Mouse (Mus musculus) right cerebral cortex, postnatal 36 days (tissue): Measurements from ENCODE around the gene Sgk1.

Experiments used
- DNase-seq, 2 experiments: peaks; one replicate each; pipeline ENCODE4 v3.0.0; 2022; ENCODE audit warnings: low spot score in 2 of 2, mixed read lengths in 1 of 2

Gene Sgk1

DNA sequence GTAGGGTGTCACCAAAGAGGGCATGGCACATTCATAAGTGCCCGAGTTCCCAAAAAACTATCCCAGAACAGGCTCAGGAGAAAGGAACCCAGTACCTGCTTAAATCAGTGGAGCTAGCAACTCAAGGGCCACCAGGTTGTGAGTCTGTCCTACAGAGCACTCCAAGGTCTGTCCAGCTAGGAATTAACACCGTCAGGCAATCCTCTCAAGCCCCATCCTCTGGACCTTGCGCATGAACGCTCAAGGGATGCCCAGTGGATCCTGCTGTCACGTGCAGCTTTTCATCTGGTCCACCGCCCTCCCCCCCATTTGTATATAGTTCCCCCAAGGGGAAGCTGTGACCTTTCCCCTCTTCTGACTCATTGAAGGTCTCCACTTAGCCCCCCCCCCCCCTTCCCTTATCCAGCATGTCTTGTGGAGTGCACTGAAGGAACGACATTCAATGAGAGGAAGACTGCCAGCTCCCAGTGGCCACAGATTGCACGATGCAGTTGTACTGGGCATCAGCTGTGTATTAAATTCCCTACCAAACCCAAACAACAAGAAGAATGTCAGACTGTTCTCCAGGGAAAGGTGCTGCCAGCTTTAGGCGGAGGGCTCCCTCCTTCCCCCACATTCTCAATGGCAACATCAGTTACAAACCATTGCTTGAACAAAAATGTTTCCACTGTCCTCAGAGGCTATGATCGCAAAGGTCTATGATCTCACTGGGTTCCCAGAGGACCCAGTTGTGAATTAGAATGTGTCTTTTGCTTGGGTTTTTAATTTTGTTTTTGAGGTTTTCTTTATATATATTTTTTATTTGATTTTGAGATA is 118.7 kb downstream of the Sgk1 start:
- DNase-seq, result no peak

DNA sequence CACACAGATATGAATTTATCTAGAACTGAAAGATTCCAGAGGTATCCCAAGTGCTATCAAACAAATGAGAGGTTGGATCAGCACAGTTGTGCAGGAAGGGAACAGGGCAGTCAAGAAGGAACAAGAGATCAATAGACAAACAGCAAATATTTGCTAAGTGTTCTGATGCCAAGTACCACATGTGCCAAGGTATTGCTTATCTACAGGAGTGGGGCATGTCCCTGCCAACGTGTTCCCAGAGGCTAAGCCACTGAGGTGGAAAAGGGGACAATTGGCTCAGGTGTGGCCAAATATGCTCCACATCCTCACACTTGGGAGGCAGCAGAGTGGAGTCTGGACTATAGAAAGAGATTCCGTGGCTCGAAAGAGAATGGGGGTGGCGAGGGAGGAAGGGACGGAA is 119.6 kb downstream of the Sgk1 start:
- DNase-seq, result no peak

DNA sequence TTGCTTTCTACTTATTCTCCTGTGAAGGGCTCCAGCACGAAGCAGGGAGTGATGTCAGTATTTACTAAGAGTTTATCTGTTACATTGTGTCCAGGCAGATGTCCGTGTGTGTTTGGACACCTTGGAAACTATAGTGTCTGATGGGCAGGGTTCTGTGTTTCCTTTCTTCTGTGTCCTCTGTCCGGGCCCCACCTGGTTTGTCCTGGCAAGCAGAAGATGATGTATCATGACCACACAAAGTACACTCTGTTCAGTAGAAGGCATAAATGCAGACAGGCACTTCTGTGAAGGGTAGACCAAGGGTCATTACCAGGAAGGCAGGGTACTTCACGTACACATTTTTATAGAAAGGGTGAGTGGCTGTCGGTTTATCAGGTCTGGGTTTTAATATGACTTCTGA is 122.8 kb downstream of the Sgk1 start:
- no peak for DNase-seq

DNA sequence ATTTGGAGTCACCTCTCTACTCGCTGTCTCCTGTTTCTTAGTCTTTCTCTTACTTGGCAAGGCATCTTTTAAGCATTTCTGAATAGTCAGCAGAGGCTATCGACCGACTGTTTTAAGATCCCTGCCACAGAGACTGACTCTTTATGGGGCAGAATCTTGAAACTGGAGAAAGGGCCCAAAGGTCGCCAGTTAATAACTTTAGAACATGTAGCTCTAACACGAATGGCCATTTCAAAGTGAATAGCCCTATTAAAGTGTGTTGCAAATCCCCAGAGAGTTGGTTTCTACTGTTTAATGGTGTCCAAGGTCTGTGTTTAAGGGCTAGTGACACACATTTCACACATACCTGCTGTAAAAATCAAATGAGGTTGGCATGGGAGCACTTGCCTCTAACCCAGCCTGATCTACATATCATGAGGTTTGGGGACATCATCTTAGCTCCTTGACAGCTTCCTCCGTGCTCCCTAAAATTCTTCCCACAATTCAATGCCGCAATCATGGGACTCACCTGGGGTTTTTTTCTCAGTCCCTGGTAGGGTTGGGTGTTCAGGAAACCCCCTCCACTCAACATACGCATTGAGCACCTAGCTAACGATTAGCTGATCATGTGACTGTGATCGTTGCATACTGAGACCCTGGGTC is 125.3 kb downstream of the Sgk1 start:
- DNase-seq, result no peak

DNA sequence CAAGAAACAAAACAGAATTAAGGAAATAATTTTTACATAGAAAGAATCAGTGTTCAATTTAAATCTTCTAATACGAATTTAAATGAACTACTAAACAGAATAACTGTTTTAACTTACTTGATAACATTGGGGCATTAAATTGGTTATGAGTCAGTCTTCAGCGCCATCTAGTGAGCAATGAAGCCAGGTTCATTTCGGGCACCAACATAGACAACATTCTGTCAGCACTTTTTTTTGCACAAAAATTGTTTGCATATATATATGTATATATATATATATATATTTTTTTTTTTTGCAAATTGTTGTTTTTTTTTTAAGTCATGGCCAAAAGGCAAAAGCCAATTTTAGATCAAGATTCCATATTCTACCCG is 125.8 kb downstream of the Sgk1 start:
- DNase-seq, result peak in 1 of 2 experiments; percentile 50

DNA sequence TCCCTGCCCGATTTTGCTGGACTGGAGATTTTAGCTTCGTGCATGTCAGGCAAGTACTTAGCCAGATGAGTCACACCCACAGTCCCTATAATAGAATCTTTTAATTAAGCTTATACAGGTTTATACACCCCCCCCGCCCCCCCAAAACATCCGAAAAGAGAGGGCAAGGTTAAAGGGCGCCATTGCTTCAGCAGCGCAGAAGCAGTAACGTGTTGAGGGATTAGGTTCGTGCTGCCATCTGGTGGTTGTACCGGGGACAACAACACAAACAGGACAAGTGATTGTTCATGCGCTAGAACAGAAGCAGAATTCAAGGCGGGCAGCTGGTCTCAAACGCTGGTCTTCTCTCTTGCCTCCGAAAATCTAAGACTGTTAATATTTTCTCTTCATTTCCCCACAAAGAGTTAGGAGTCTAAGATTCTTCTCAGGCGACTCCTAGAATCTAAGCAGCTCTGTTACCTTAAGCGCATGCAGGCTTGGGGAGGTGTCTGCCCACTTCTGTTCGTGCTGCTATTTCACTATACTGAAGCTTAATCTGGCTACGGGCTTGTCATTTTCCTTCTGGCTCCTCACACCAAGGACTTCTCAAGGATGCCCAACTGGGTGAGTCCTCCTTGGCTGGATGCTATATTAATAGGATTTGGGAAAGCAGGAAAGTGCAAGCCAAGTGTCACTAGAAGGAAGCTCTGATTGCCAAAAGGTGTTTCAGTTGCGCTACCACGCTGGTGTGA is 128.3 kb downstream of the Sgk1 start:
- peak; percentile 76 to 79 for DNase-seq

DNA sequence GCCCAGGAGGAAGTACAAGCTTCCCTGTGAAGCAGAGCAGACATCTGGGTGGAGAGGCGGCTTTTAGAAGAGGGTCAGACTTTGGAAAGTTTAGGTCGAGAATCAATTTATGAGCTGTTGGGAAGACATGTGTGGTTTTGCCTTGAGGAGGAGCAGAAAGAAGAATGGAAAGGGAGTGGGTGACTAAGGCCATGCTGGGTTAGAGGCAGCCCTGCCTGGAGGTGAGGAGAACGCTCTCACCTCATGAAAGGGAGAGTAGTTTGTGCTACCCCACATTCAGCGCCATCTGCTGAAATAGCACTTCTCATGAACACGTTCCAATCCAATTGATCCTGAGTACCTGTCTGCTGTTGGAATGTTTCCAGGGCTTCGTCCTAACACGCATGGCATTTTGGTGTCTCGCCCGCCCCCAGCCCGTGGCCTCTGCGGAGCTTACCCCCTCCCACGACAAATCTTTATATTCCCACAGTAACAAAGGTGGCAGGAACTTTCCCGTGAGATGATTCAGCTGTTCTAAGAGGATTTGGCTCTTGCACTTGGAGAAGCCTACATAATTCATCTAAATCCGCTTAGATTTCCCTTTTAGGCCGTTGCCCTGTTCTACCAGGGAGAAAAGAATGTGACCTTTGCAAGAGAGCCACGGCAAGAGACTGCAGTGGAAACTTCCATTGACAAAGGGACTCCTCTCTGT is 135.6 kb downstream of the Sgk1 start:
- DNase-seq, result no peak

DNA sequence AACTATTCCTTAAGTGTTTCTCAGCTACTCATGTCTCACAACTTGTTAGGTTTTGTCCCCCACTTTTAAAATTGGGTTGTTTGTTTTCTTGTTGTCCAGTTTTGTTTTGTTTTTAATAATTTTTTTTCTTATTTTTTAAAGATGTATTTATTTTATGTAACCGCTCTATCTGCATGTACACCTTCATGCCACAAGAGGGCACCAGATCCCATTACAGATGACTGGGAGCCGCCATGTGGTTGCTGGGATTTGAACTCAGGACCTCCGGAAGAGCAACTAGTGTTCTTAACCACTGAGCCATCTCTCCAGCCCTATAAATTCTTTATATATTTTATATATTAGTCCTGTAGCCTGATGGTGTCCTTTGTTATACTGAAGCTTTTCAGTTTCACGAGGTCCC is 136.6 kb downstream of the Sgk1 start:
- no peak for DNase-seq

DNA sequence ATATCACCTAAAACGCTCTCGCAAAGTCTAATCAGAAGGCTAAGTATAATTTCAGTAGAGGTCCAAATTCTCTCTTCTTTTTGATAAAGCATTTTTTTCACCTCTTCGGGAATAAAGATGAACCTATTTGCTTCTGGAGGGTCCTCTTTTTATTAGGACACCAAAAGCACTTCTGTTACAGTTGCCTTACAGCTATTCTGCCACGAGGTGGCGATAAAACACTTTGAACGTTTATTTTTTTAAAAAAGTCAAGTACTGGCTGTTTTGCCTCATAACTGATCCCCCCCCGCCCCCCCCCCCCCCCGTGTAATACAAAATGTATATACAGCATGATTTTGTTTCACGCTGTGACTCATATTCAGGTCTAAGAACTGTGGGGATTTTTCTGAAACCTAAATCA is 152.3 kb downstream of the Sgk1 start:
- no peak for DNase-seq

DNA sequence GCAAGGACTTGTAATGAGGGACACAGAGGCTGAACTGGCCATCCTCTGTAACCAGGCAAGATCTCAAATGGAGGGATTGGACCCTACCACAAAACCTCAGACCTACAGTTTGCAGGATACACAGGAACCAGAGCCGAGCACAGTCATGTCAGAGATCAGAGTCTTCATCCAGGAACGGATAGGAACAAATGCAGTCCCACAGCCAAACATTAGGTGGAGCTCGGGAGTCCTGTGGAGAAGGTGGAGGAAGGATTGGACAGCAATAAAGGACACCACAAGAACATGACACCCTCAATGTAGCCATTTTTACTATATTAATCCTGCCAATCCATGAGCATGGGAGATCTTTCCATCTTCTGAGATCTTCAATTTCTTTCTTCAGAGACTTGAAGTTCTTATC is 154.3 kb downstream of the Sgk1 start:
- peak in 1 of 2 experiments; percentile 10 for DNase-seq
